Comparison of ENCODE assay signal across 8 mouse cellular contexts in the genomic region with DNA sequence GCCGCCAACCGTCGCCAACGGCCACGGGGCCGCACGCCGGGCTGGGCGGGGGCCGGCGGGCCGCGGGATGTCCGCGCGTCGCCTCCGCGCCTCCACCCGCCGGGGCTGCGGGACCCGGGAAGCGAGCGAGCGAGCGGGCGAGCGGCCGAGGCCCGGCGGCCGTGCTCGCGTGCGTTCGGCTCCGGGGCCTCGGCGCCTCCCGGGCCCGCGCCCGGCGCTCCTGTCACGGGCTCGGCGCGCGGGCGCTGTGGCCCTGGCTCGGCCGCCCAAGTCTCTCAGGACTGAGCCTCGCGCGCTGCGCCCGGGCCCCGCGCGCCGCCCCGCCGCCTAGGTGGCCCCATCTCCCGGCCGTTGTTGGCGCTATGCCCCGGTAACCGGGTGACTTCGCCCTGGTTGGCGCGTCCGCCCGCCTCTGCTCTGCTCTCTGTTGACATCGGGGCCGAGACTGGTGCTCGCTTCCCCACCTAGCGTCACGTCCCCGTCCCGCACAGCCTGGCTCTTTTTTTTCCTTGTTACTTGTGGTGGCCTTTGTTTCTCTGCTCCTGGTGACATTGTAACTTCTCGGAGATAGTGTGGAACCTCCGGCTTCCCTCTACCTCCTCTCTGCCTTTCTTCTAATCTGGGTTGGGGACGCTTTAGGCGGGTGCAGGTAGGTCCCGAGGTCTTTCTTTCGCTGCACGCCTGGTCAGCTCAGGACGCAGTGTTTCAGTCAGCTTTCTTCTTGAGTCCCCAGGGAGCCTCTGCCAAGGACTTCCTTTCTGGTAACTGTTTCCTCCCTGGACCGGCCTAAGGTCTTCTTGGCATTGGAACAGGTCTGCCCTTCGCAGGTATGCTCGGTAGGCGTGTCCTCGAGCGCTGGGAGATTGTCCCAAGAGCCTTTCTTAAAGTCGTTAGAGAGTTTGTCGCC. TPM values are rescaled to one million over a fixed set of nuclear protein-coding genes. Genes with fewer than 3 reads are reported as not detected.
A peak's percentile ranks its signal among the peaks of the same experiment; 100 is the strongest.
DNase-seq lines count a peak whose midpoint lies in the region; ATAC-seq lines count a peak whose summit lies in the region.
"Had no signal": no experiment of that assay in that cellular context is flagged by ENCODE, and none has a peak within 500 bp of the region (broad histone marks: within the 10 kb centered on the region; RNA-seq: fewer than 3 reads in every experiment).

No protein-coding gene starts in this region.

- WGBS in hindbrain, embryonic 16.5 days = under 1% methylated on average over 61 of the region's 97 CpGs

- H3K27me3 ChIP-seq in hindbrain, embryonic 16.5 days (replicated peaks; ENCODE audit: control insufficient read depth, insufficient read depth, low read length) = no peaks in the 10 kb centered on the region
- H3K27me3 ChIP-seq in megakaryocyte, embryonic 14.5 days (replicated peaks) = no peaks in the 10 kb centered on the region

- ATAC-seq in hindbrain, embryonic 16.5 days = peak; percentile 1

- H3K4me1 ChIP-seq in hindbrain, embryonic 16.5 days (ENCODE audit: control insufficient read depth, insufficient read depth, low read depth, low read length) = peaks cover 37% of the 10 kb centered on the region
- peaks cover 78% of the 10 kb centered on the region for H3K4me1 ChIP-seq in megakaryocyte, embryonic 14.5 days

- no peaks in the 10 kb centered on the region for H3K9me3 ChIP-seq in hindbrain, embryonic 16.5 days (ENCODE audit: control insufficient read depth, low read length)
- no peaks in the 10 kb centered on the region for H3K9me3 ChIP-seq in megakaryocyte, embryonic 14.5 days

- peak overlapping the region; percentile 97 for H3K27ac ChIP-seq in hindbrain, embryonic 16.5 days (ENCODE audit: low read depth, low read length)

- H3K4me2 ChIP-seq in hindbrain, embryonic 16.5 days (ENCODE audit: low read length) = peak overlapping the region; percentile 95

- H3K9ac ChIP-seq in hindbrain, embryonic 16.5 days (ENCODE audit: low read depth, low read length) = peak overlapping the region; percentile 95

- H3K36me3 ChIP-seq in hindbrain, embryonic 16.5 days (ENCODE audit: control insufficient read depth, insufficient read depth, low read length) = peaks cover 4% of the 10 kb centered on the region; the same call in 1 of the 2 replicates
- peaks cover 33% of the 10 kb centered on the region for H3K36me3 ChIP-seq in megakaryocyte, embryonic 14.5 days (replicated peaks; ENCODE audit: low read length)

- peak; percentile 62 for DNase-seq in T-cell, adult 2 months (ENCODE audit: low spot score)
- DNase-seq in cerebellum, adult 9-10 months = peak; percentile 80
- peak; percentile 46 to 53 for DNase-seq in frontal cortex, postnatal 25 days (ENCODE audit: low spot score in 2 of 2)
- peak; percentile 57 to 58 for DNase-seq in left cerebral cortex, postnatal 14 days (ENCODE audit: low spot score in 2 of 2)
- peak; percentile 70 to 79 for DNase-seq in spleen, postnatal 10 days (ENCODE audit: low spot score in 2 of 2)

- peak overlapping the region; percentile 89 for H3K4me3 ChIP-seq in hindbrain, embryonic 16.5 days (ENCODE audit: low read length)
- H3K4me3 ChIP-seq in megakaryocyte, embryonic 14.5 days (replicated peaks) = peak overlapping the region; percentile 98

- intact Hi-C loops in left cerebral cortex, postnatal 14 days (cut with DNase I) = no loop called here

RNA-seq across cellular contexts. Expression of gene Banp, which starts 1.5 kb away (rescaled TPM):
- 49.9 and 54.9 TPM in 2 replicates for polyA plus RNA-seq in hindbrain, embryonic 16.5 days (2015; fragmentation: Nextera tagmentation; extraction: Ambion mirVana)
- total RNA-seq in left cerebral cortex, postnatal 14 days (2021) = 10 to 100 TPM; 27.4 to 38.5 TPM
- 47.5 and 119 TPM in 2 replicates for polyA plus RNA-seq in megakaryocyte, embryonic 14.5 days (2012; ENCODE audit: insufficient read depth, low replicate concordance)

RNA-seq across cellular contexts. Expression of gene Car5a, which starts 6.3 kb away (rescaled TPM):
- 0.25 and 0.40 TPM in 2 replicates for polyA plus RNA-seq in hindbrain, embryonic 16.5 days (2015; fragmentation: Nextera tagmentation; extraction: Ambion mirVana)
- under 1 TPM in 1 of 2 experiments, not detected in 1; 0.29 TPM for total RNA-seq in left cerebral cortex, postnatal 14 days (2021)
- 2.1 TPM in 1 of 2 replicates, not detected in the other for polyA plus RNA-seq in megakaryocyte, embryonic 14.5 days (2012; ENCODE audit: insufficient read depth, low replicate concordance)
- total RNA-seq: neutrophil, adult 5-6 weeks had no signal

RNA-seq across cellular contexts. Expression of gene Slc7a5, which starts 43.5 kb away (rescaled TPM):
- polyA plus RNA-seq in hindbrain, embryonic 16.5 days (2015; fragmentation: Nextera tagmentation; extraction: Ambion mirVana) = 44.9 and 57.8 TPM in 2 replicates
- 100 to 1,000 TPM; 114 to 130 TPM for total RNA-seq in left cerebral cortex, postnatal 14 days (2021)
- 77.3 and 236 TPM in 2 replicates for polyA plus RNA-seq in megakaryocyte, embryonic 14.5 days (2012; ENCODE audit: insufficient read depth, low replicate concordance)

Comparison
In these comparisons a context has a peak if more than half of its experiments do, and no peak if none do; other contexts are left out.
1. Peak in every context shown above with its lines: DNase-seq, ATAC-seq, H3K4me3 ChIP-seq and H3K27ac ChIP-seq.